Mouse (Mus musculus) embryonic facial prominence, embryonic 13.5 days (tissue): ENCODE results near the gene Zfand4. TPM values are rescaled to one million over a fixed set of nuclear protein-coding genes. Genes with fewer than 3 reads are reported as not detected.

Source experiments
- ATAC-seq: fragments of 200-750 bp; cut with Nextera tagmentation; 2 replicates; pipeline ENCODE4 v1.8.0; 2017; ENCODE audit warnings: low read depth; ENCODE audit not compliant: insufficient number of reproducible peaks, insufficient read depth, low FRiP score, low TSS enrichment
- H3K27ac ChIP-seq: fragments of 300-500 bp; sonication (generic); 2 replicates; pipeline ENCODE4 v1.5.1; 2015; ENCODE audit warnings: moderate library complexity, mild to moderate bottlenecking, inconsistent platforms
- H3K27me3 ChIP-seq: fragments of 300-500 bp; sonication (generic); 2 replicates; pipeline ENCODE4 v1.6.1; 2015; ENCODE audit warnings: mild to moderate bottlenecking, inconsistent platforms
- H3K36me3 ChIP-seq: fragments of 300-500 bp; sonication (generic); 2 replicates; pipeline ENCODE4 v1.6.1; 2015; ENCODE audit warnings: mild to moderate bottlenecking, inconsistent platforms
- H3K4me1 ChIP-seq: fragments of 300-500 bp; sonication (generic); 2 replicates; pipeline ENCODE4 v1.6.1; 2015; ENCODE audit warnings: inconsistent platforms
- H3K4me2 ChIP-seq: fragments of 300-500 bp; sonication (generic); 2 replicates; pipeline ENCODE4 v1.6.1; 2015; ENCODE audit warnings: moderate library complexity, mild to moderate bottlenecking, inconsistent platforms
- H3K4me3 ChIP-seq: fragments of 300-500 bp; sonication (generic); 2 replicates; pipeline ENCODE4 v1.5.1; 2015; ENCODE audit warnings: mild to moderate bottlenecking, inconsistent platforms
- H3K9ac ChIP-seq: fragments of 300-500 bp; sonication (generic); 2 replicates; pipeline ENCODE4 v1.6.1; 2015; ENCODE audit warnings: mild to moderate bottlenecking, inconsistent platforms
- H3K9me3 ChIP-seq: fragments of 300-500 bp; sonication (generic); 2 replicates; pipeline ENCODE4 v1.6.1; 2016; ENCODE audit warnings: inconsistent platforms
- WGBS: fragments of 180-500 bp; shearing (Covaris S2); methylation state at CpG from one replicate; pipeline ENCODE4 v1.1.7; 2015; ENCODE audit warnings: mixed read lengths; 5-methylcytosine and 5-hydroxymethylcytosine counted together
- polyA plus RNA-seq: library from polyadenylated mRNA; unstranded; fragments of >200 nt; fragmentation: Nextera tagmentation; extraction: Ambion mirVana; gene quantifications from 2 replicates; pipeline ENCODE4 v1.2.1, GENCODE M21; 2015

Gene Zfand4
- polyA plus RNA-seq, 1 experiment from 2014 or later, result 9.7 TPM

GRCm38 (mm10) chr6:116266273-116267109, 2.5 kb downstream of the Zfand4 start:
- Histone ChIP-seq H3K27ac (peak overlapping the region; percentile 28; the same call in 1 of the 2 replicates), H3K4me1 (peaks cover 14% of the 10 kb centered on the region), H3K9me3 (no peaks in the 10 kb centered on the region), H3K27me3 (no peaks in the 10 kb centered on the region), H3K36me3 (peaks cover 13% of the 10 kb centered on the region), H3K4me2 (peak overlapping the region; percentile 73), H3K4me3 (peak overlapping the region; percentile 25), H3K9ac (peak overlapping the region; percentile 49; the same call in 1 of the 2 replicates)
- ATAC-seq, result no peak
- WGBS, result 19% methylated on average over 11 of the region's 11 CpGs

DNA sequence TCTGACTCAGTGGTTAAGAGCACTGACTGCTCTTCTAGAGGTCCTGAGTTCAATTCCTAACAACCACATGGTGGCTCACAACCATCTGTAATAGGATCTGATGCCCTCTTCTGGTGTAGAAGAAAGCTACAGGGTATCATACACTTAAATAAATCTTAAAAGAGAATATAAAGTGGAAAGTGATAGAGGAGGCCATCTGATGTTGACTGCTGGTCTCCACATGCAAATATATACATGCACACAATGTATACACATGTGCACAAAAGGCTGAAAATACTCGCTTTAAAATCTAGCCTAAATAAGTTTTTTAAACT, 3.0 kb downstream of the Zfand4 start:
- no peaks in the 10 kb centered on the region for H3K27me3 ChIP-seq
- peaks cover 14% of the 10 kb centered on the region for H3K4me1 ChIP-seq
- 0 out of 2 replicates have a peak overlapping the region, but pooled peaks have one; percentile 73 for H3K4me2 ChIP-seq
- peaks cover 7% of the 10 kb centered on the region for H3K36me3 ChIP-seq
- ATAC-seq, result no peak
- no peak overlapping the region for H3K4me3 ChIP-seq
- 90% methylated on average over 1 of the region's 1 CpGs for WGBS
- H3K9ac ChIP-seq, result no peak overlapping the region
- no peak overlapping the region for H3K27ac ChIP-seq
- no peaks in the 10 kb centered on the region for H3K9me3 ChIP-seq

DNA sequence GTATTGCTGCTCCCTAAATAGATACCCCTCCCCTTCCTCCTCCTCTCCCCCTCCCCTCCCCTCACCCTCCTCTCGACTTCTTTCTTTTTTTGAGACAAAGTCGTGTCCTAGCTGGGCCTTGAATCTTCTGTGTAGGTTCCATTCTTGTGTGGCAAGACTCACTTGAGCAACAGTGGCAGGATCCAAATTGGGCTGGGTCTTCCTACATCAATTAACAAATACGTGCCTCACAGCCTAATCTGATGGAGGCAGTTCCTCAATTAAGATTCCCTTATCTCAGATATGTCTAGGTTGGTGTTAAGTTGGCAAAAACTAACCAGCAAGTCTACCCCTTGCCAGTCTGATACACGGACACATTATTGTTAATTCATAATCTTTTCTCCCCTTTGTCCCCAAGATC, 11.7 kb downstream of the Zfand4 start:
- ATAC-seq, result no peak
- Histone ChIP-seq H3K27me3 (no peaks in the 10 kb centered on the region), H3K4me2 (no peak overlapping the region), H3K4me1 (no peaks in the 10 kb centered on the region), H3K27ac (no peak overlapping the region), H3K9me3 (no peaks in the 10 kb centered on the region), H3K4me3 (no peak overlapping the region), H3K36me3 (peaks cover 11% of the 10 kb centered on the region; the same call in 1 of the 2 replicates), H3K9ac (no peak overlapping the region)
- 69% methylated on average over 4 of the region's 4 CpGs for WGBS

- H3K4me1 ChIP-seq, result no peaks in the 10 kb centered on the region
- H3K27ac ChIP-seq, result no peak overlapping the region
- H3K9me3 ChIP-seq, result no peaks in the 10 kb centered on the region
- no peak overlapping the region for H3K9ac ChIP-seq
- H3K4me2 ChIP-seq, result no peak overlapping the region
- no peak for ATAC-seq
- H3K4me3 ChIP-seq, result no peak overlapping the region
- H3K36me3 ChIP-seq, result peaks cover 11% of the 10 kb centered on the region; the same call in 1 of the 2 replicates
- no peaks in the 10 kb centered on the region for H3K27me3 ChIP-seq
- WGBS, result 76% methylated on average over 5 of the region's 5 CpGs
These were observed 14.8 kb downstream of the Zfand4 start for GRCm38 (mm10) chr6:116278679-116279317.

DNA sequence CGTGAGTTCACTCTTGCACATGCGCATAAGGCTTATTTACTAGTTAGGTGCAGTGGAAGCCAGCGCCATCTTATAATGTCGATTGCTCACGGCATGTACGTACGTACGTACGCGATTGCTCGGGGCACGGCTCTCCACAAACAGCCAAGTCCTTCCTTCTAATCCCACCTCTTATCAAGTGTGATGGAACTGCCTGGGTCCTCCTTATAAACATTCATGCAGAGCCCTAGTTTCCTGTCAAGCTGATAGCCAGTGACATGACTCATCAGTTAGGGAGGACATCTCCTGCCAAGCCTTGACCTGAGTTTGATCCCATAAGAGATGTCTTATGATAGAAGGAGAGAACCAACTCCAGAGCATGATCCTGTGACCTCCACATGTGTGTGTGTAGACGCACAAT, 17.0 kb downstream of the Zfand4 start:
- H3K27me3 ChIP-seq, result no peaks in the 10 kb centered on the region
- no peaks in the 10 kb centered on the region for H3K4me1 ChIP-seq
- peaks cover 4% of the 10 kb centered on the region; the same call in 1 of the 2 replicates for H3K36me3 ChIP-seq
- no peak overlapping the region for H3K4me3 ChIP-seq
- no peak overlapping the region for H3K4me2 ChIP-seq
- no peaks in the 10 kb centered on the region for H3K9me3 ChIP-seq
- no peak for ATAC-seq
- H3K27ac ChIP-seq, result no peak overlapping the region
- H3K9ac ChIP-seq, result no peak overlapping the region
- WGBS, result 95% methylated on average over 13 of the region's 13 CpGs

DNA sequence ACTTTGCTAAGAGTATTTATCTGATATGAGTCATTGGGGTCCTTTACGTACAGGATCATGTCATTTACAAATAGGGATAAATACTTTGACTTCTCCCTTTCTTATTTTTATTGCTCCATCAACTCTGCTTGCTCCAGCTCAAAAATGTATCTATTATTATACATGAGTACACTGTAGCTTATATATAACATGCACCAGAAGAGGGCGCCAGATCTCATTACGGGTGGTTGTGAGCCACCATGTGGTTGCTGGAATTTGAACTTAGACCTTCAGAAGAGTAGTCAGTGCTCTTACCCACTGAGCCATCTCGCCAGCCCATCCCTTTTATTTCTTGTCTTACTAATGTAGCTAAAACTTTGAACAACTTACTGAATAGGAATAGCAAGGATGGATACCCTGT, 18.5 kb downstream of the Zfand4 start:
- H3K4me3 ChIP-seq, result no peak overlapping the region
- H3K36me3 ChIP-seq, result no peaks in the 10 kb centered on the region
- H3K4me1 ChIP-seq, result no peaks in the 10 kb centered on the region
- H3K27me3 ChIP-seq, result no peaks in the 10 kb centered on the region
- ATAC-seq, result no peak
- no peak overlapping the region for H3K9ac ChIP-seq
- no peak overlapping the region for H3K4me2 ChIP-seq
- WGBS, result 49% methylated on average over 4 of the region's 4 CpGs
- H3K9me3 ChIP-seq, result no peaks in the 10 kb centered on the region
- no peak overlapping the region for H3K27ac ChIP-seq

DNA sequence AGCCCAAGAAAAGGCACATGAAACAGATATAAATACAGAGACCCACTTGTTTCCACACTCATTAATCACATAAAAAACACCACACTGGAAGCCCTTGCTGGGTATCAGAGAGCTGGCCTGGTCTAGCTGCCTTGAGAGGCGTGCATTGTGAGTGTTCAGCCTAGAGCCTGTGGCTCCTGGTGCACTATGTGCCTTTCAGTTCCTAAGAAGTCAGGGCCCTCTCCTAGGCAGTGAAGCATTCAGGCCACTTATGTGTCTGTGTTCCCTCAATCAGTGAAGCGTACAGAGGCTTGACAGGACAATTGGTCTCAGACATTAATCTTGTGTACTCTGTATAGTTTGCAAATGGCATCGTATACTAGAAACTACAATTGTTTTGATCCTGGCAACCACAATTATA, 19.3 kb downstream of the Zfand4 start:
- no peaks in the 10 kb centered on the region for H3K36me3 ChIP-seq
- H3K27me3 ChIP-seq, result no peaks in the 10 kb centered on the region
- WGBS, result 78% methylated on average over 3 of the region's 3 CpGs
- H3K4me3 ChIP-seq, result no peak overlapping the region
- ATAC-seq, result no peak
- no peak overlapping the region for H3K27ac ChIP-seq
- H3K9ac ChIP-seq, result no peak overlapping the region
- no peak overlapping the region for H3K4me2 ChIP-seq
- H3K4me1 ChIP-seq, result no peaks in the 10 kb centered on the region
- no peaks in the 10 kb centered on the region for H3K9me3 ChIP-seq

GRCm38 (mm10) chr6:116286321-116286720, 22.3 kb downstream of the Zfand4 start:
- Histone ChIP-seq H3K36me3 (peaks cover 5% of the 10 kb centered on the region; the same call in 1 of the 2 replicates), H3K4me1 (no peaks in the 10 kb centered on the region), H3K4me2 (no peak overlapping the region), H3K27me3 (no peaks in the 10 kb centered on the region), H3K27ac (no peak overlapping the region), H3K4me3 (no peak overlapping the region), H3K9ac (no peak overlapping the region), H3K9me3 (no peaks in the 10 kb centered on the region)
- WGBS, result 91% methylated on average over 4 of the region's 4 CpGs
- no peak for ATAC-seq

GRCm38 (mm10) chr6:116286870-116287575, 23.0 kb downstream of the Zfand4 start:
- no peaks in the 10 kb centered on the region for H3K27me3 ChIP-seq
- ATAC-seq, result no peak
- H3K9ac ChIP-seq, result no peak overlapping the region
- H3K4me3 ChIP-seq, result no peak overlapping the region
- WGBS, result 81% methylated on average over 5 of the region's 5 CpGs
- no peaks in the 10 kb centered on the region for H3K4me1 ChIP-seq
- no peak overlapping the region for H3K4me2 ChIP-seq
- H3K27ac ChIP-seq, result no peak overlapping the region
- H3K9me3 ChIP-seq, result no peaks in the 10 kb centered on the region
- peaks cover 5% of the 10 kb centered on the region; the same call in 1 of the 2 replicates for H3K36me3 ChIP-seq

DNA sequence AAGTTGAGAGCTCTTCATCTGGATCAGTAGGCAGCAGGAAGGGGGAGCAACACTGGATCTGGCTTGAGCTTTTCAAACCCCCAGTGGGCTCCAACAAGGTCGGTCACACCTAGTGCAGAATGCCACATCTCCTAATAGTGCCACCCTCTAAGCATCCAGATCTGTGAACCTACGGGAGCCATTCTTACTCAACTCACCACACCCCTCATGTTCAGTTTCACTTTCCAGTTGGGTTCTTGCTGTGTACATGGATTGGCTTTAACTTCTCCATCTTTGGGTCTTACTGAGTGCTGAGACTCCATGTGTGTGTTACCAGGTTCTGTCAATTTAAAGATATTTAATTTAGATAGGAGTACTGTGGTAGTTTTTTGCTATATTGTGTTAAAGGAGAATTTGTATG, 47.4 kb downstream of the Zfand4 start:
- 84% methylated on average over 2 of the region's 2 CpGs for WGBS
- H3K9ac ChIP-seq, result no peak overlapping the region

GRCm38 (mm10) chr6:116319259-116319658, 55.2 kb downstream of the Zfand4 start:
- 72% methylated on average over 3 of the region's 3 CpGs for WGBS
- no peak for ATAC-seq

More for the DNA sequence above, 47.4 kb downstream of the Zfand4 start:
- Histone ChIP-seq H3K27me3 (no peaks in the 10 kb centered on the region), H3K9me3 (no peaks in the 10 kb centered on the region), H3K4me1 (no peaks in the 10 kb centered on the region), H3K27ac (no peak overlapping the region), H3K4me2 (no peak overlapping the region), H3K36me3 (no peaks in the 10 kb centered on the region), H3K4me3 (no peak overlapping the region)
- ATAC-seq, result no peak

More at GRCm38 (mm10) chr6:116319259-116319658, 55.2 kb downstream of the Zfand4 start:
- Histone ChIP-seq H3K27ac (no peak overlapping the region), H3K4me2 (no peak overlapping the region), H3K27me3 (no peaks in the 10 kb centered on the region), H3K9me3 (no peaks in the 10 kb centered on the region), H3K36me3 (no peaks in the 10 kb centered on the region), H3K4me1 (no peaks in the 10 kb centered on the region), H3K9ac (no peak overlapping the region), H3K4me3 (no peak overlapping the region)
